Mouse (Mus musculus) CH12.LX (cell line): Measurements from ENCODE around the gene Phldb1. TPM values are rescaled to one million over a fixed set of nuclear protein-coding genes. Genes with fewer than 3 reads are reported as not detected.

ENCODE experiments used
- DNase-seq: peaks from one replicate; pipeline ENCODE4 v3.0.0-alpha.2; 2013; ENCODE audit errors: extremely low read depth
- H3K27ac ChIP-seq: 2 replicates; pipeline ENCODE4 v1.5.1; 2012; ENCODE audit warnings: low read depth, mild to moderate bottlenecking, control low read depth, moderate library complexity; ENCODE audit not compliant: insufficient read depth
- H3K27me3 ChIP-seq: replicated peaks from 2 replicates; pipeline ENCODE3; 2012; ENCODE audit warnings: inconsistent platforms
- H3K36me3 ChIP-seq, 2 experiments: replicated peaks in 1 of 2; 2 replicates each; pipeline versions ENCODE3 to v1.6.1; 2012; ENCODE audit warnings: inconsistent platforms in 1 of 2, low read length in 1 of 2, mild to moderate bottlenecking in 1 of 2, mixed read lengths in 1 of 2, moderate library complexity in 1 of 2; ENCODE audit not compliant: control insufficient read depth in 1 of 2, insufficient read depth in 1 of 2
- H3K4me1 ChIP-seq, 2 experiments: 2 replicates each; pipeline ENCODE4 v1.6.1; 2012; ENCODE audit warnings: inconsistent platforms in 1 of 2, moderate library complexity in 1 of 2; ENCODE audit not compliant: insufficient read depth in 2 of 2, control insufficient read depth in 1 of 2
- H3K4me2 ChIP-seq: 2 replicates; pipeline ENCODE4 v1.6.1; 2012; ENCODE audit warnings: low read depth, mild to moderate bottlenecking, control low read depth; ENCODE audit not compliant: poor library complexity, insufficient read depth, severe bottlenecking
- H3K4me3 ChIP-seq, 3 experiments: fragments of 150-350 bp in 1 of 3; sonication (generic) in 1 of 3; replicated peaks in 1 of 3; 2 replicates each; pipeline versions ENCODE3 to v1.5.1; 2011 to 2012; ENCODE audit warnings: low read depth in 2 of 3, low read length in 2 of 3, mild to moderate bottlenecking in 2 of 3, moderate library complexity in 2 of 3, control low read depth in 1 of 3, improper control_type of control experiment in 1 of 3, inconsistent platforms in 1 of 3, mixed read lengths in 1 of 3; ENCODE audit not compliant: poor library complexity in 1 of 3
- H3K79me2 ChIP-seq: replicated peaks from 2 replicates; pipeline ENCODE4 v1.6.1; 2012; ENCODE audit warnings: mild to moderate bottlenecking, moderate library complexity; ENCODE audit not compliant: control insufficient read depth, poor library complexity, insufficient read depth, severe bottlenecking; ENCODE audit errors: extremely low read depth
- H3K9ac ChIP-seq: 2 replicates; pipeline ENCODE4 v1.6.1; 2012; ENCODE audit warnings: low read depth, mild to moderate bottlenecking, control low read depth, moderate library complexity; ENCODE audit not compliant: insufficient read depth
- H3K9me3 ChIP-seq: replicated peaks from 2 replicates; pipeline ENCODE3; 2012; ENCODE audit warnings: low read length, inconsistent platforms, mixed read lengths
- BHLHE40 ChIP-seq: IDR thresholded peaks from 2 replicates; pipeline ENCODE4 v1.6.1; 2011; ENCODE audit warnings: mild to moderate bottlenecking, low read depth, low read length, improper control_type of control experiment
- CHD1 ChIP-seq: IDR thresholded peaks from 2 replicates; pipeline ENCODE4 v1.6.1; 2012; ENCODE audit warnings: low read depth, low read length, improper control_type of control experiment, inconsistent platforms
- CTCF ChIP-seq, 2 experiments: IDR thresholded peaks in 1 of 2; conservative IDR thresholded peaks in 1 of 2; 2 replicates each; pipeline ENCODE4 v1.5.1; 2011 to 2012; ENCODE audit warnings: low read depth in 2 of 2, low read length in 2 of 2, improper control_type of control experiment in 1 of 2, inconsistent platforms in 1 of 2, mild to moderate bottlenecking in 1 of 2, moderate library complexity in 1 of 2
- E2F4 ChIP-seq: IDR thresholded peaks from 2 replicates; pipeline ENCODE4 v1.6.1; 2011; ENCODE audit warnings: low read depth, low read length, improper control_type of control experiment; ENCODE audit not compliant: insufficient replicate concordance
- ELF1 ChIP-seq: IDR thresholded peaks from 2 replicates; pipeline ENCODE4 v1.6.1; 2014; ENCODE audit warnings: low read depth, mild to moderate bottlenecking, inconsistent platforms, low read length, improper control_type of control experiment
- ETS1 ChIP-seq: conservative IDR thresholded peaks from 2 replicates; pipeline ENCODE4 v1.6.1; 2012; ENCODE audit warnings: low read depth, mild to moderate bottlenecking, inconsistent platforms, low read length, improper control_type of control experiment, moderate library complexity
- GABPA ChIP-seq: IDR thresholded peaks from 2 replicates; pipeline ENCODE4 v1.6.1; 2012; ENCODE audit warnings: low read depth, low read length, improper control_type of control experiment, inconsistent platforms; ENCODE audit not compliant: insufficient replicate concordance
- IRF4 ChIP-seq: IDR thresholded peaks from 2 replicates; pipeline ENCODE4 v1.6.1; 2014; ENCODE audit warnings: low read depth, mild to moderate bottlenecking, inconsistent platforms, low read length, improper control_type of control experiment
- JUN ChIP-seq: IDR thresholded peaks from 2 replicates; pipeline ENCODE4 v1.6.1; 2011; ENCODE audit warnings: low read depth, mild to moderate bottlenecking, low read length, improper control_type of control experiment, moderate library complexity; ENCODE audit not compliant: insufficient read depth
- JUND ChIP-seq: conservative IDR thresholded peaks from 2 replicates; pipeline ENCODE4 v1.6.1; 2011; ENCODE audit warnings: low read depth, low read length, improper control_type of control experiment
- KAT2A ChIP-seq: IDR thresholded peaks from 2 replicates; pipeline ENCODE4 v1.6.1; 2012; ENCODE audit warnings: low read length, improper control_type of control experiment, inconsistent platforms; ENCODE audit not compliant: insufficient replicate concordance
- MAFK ChIP-seq: IDR thresholded peaks from 2 replicates; pipeline ENCODE4 v1.6.1; 2011; ENCODE audit warnings: low read length, improper control_type of control experiment; ENCODE audit not compliant: insufficient replicate concordance
- MAX ChIP-seq: IDR thresholded peaks from 2 replicates; pipeline ENCODE4 v1.6.1; 2011; ENCODE audit warnings: low read length, improper control_type of control experiment
- MAZ ChIP-seq: IDR thresholded peaks from 2 replicates; pipeline ENCODE4 v1.6.1; 2012; ENCODE audit warnings: low read depth, mild to moderate bottlenecking, inconsistent platforms, low read length, improper control_type of control experiment, moderate library complexity
- MEF2A ChIP-seq: IDR thresholded peaks from 2 replicates; pipeline ENCODE4 v1.6.1; 2014; ENCODE audit warnings: low read depth, mild to moderate bottlenecking, inconsistent platforms, low read length, improper control_type of control experiment, borderline replicate concordance
- MYC ChIP-seq: IDR thresholded peaks from 2 replicates; pipeline ENCODE4 v1.6.1; 2011; ENCODE audit warnings: low read depth, mild to moderate bottlenecking, improper control_type of control experiment, low read length
- NELFE ChIP-seq: IDR thresholded peaks from 2 replicates; pipeline ENCODE4 v1.6.1; 2011; ENCODE audit warnings: low read depth, low read length, improper control_type of control experiment
- NRF1 ChIP-seq: IDR thresholded peaks from 2 replicates; pipeline ENCODE4 v1.6.1; 2014; ENCODE audit warnings: low read depth, mild to moderate bottlenecking, inconsistent platforms, low read length, improper control_type of control experiment, moderate library complexity
- POLR2A ChIP-seq: IDR thresholded peaks from 2 replicates; pipeline ENCODE4 v1.6.1; 2011; ENCODE audit warnings: low read depth, mild to moderate bottlenecking, improper control_type of control experiment, low read length
- POLR2AphosphoS2 ChIP-seq: IDR thresholded peaks from 2 replicates; pipeline ENCODE4 v1.6.1; 2011; ENCODE audit warnings: low read depth, low read length, improper control_type of control experiment
- RAD21 ChIP-seq: IDR thresholded peaks from 2 replicates; pipeline ENCODE4 v1.6.1; 2011; ENCODE audit warnings: low read depth, mild to moderate bottlenecking, low read length, improper control_type of control experiment, moderate library complexity
- SIN3A ChIP-seq: IDR thresholded peaks from 2 replicates; pipeline ENCODE4 v1.6.1; 2012; ENCODE audit warnings: low read length, improper control_type of control experiment, inconsistent platforms
- SMC3 ChIP-seq: IDR thresholded peaks from 2 replicates; pipeline ENCODE4 v1.6.1; 2011; ENCODE audit warnings: low read depth, low read length, improper control_type of control experiment
- TBP ChIP-seq: conservative IDR thresholded peaks from 2 replicates; pipeline ENCODE4 v1.6.1; 2011; ENCODE audit warnings: low read depth, low read length, improper control_type of control experiment
- TCF12 ChIP-seq: IDR thresholded peaks from 2 replicates; pipeline ENCODE4 v1.6.1; 2014; ENCODE audit warnings: low read depth, mild to moderate bottlenecking, inconsistent platforms, low read length, improper control_type of control experiment
- UBTF ChIP-seq: IDR thresholded peaks from 2 replicates; pipeline ENCODE4 v1.6.1; 2012; ENCODE audit warnings: low read depth, mild to moderate bottlenecking, inconsistent platforms, low read length, improper control_type of control experiment, moderate library complexity
- USF2 ChIP-seq: conservative IDR thresholded peaks from 2 replicates; pipeline ENCODE4 v1.6.1; 2011; ENCODE audit warnings: low read depth, low read length, improper control_type of control experiment
- ZC3H11A ChIP-seq: IDR thresholded peaks from 2 replicates; pipeline ENCODE4 v1.6.1; 2012; ENCODE audit warnings: low read depth, mild to moderate bottlenecking, inconsistent platforms, low read length, improper control_type of control experiment
- ZKSCAN1 ChIP-seq: IDR thresholded peaks from 2 replicates; pipeline ENCODE4 v1.6.1; 2012; ENCODE audit warnings: low read depth, inconsistent platforms, low read length, improper control_type of control experiment, borderline replicate concordance
- ZMIZ1 ChIP-seq: IDR thresholded peaks from 2 replicates; pipeline ENCODE4 v1.6.1; 2012; ENCODE audit warnings: low read depth, mild to moderate bottlenecking, inconsistent platforms, low read length, improper control_type of control experiment
- ZNF384 ChIP-seq: IDR thresholded peaks from 2 replicates; pipeline ENCODE4 v1.6.1; 2012; ENCODE audit warnings: low read depth, low read length, improper control_type of control experiment, inconsistent platforms
- dilution Hi-C: fragments of 300-500 bp; cut with MboI; formaldehyde crosslinking; loops from 2 replicates; pipeline ENCODE4 v1.14.3; 2020; ENCODE audit warnings: low sequenced_read_pairs; ENCODE audit not compliant: extremely low pct_unique_long_range_greater_than_20kb, extremely low pct_ligation_motif_present
- in situ Hi-C: fragments of 300-500 bp; cut with MboI; formaldehyde crosslinking; loops from 3 replicates; pipeline ENCODE4 v1.14.3; 2019; ENCODE audit warnings: low sequenced_read_pairs, low pct_ligation_motif_present, low pct_unique_long_range_greater_than_20kb, mixed read lengths
- polyA plus RNA-seq: library from polyadenylated mRNA; unstranded; fragments of >175 nt; gene quantifications from 2 replicates; pipeline ENCODE4 v1.2.1, GENCODE M21; 2012; ENCODE audit warnings: low read depth; ENCODE audit not compliant: insufficient read length
- total RNA-seq, 2 experiments: library from RNA; depleted of rRNA; stranded (reverse); fragments of 300-350 nt in 1 of 2; fragments of >200 nt in 1 of 2; gene quantifications; 2 replicates each; pipeline ENCODE4 v1.2.3; 2012 to 2014

The Phldb1 gene
- total and polyA plus RNA-seq, 3 experiments = 7.9 to 15.1 (median 14.6) TPM

- no peak for TF ChIP-seq BHLHE40
- Histone ChIP-seq H3K4me1 (peaks cover 11 to 25% of the 10 kb centered on the region in 2 experiments), H3K36me3 (peaks cover 9 to 39% of the 10 kb centered on the region in 2 experiments), H3K27ac (no peak overlapping the region), H3K27me3 (peaks cover 4% of the 10 kb centered on the region), H3K79me2 (no peaks in the 10 kb centered on the region), H3K9ac (no peak overlapping the region), H3K4me2 (no peak overlapping the region), H3K9me3 (no peaks in the 10 kb centered on the region), H3K4me3 (no peak overlapping the region)
- in situ Hi-C loops = no loop called here
- dilution Hi-C loops = no loop called here
- DNase-seq = no peak
Measured at GRCm38 (mm10) chr9:44686638-44687037, 48.4 kb downstream of the Phldb1 start.

- no peaks in the 10 kb centered on the region for H3K79me2 ChIP-seq
- no peak overlapping the region for H3K27ac ChIP-seq
- H3K4me1 ChIP-seq = peaks cover 3 to 15% of the 10 kb centered on the region in 2 experiments
- peaks cover 9 to 35% of the 10 kb centered on the region in 2 experiments for H3K36me3 ChIP-seq
- dilution Hi-C loops (no loop called here), in situ Hi-C loops (no loop called here)
- TF ChIP-seq ZC3H11A = peak; percentile 74
- TF ChIP-seq JUND = no peak
- no peak for TF ChIP-seq CHD1
- TF ChIP-seq ZMIZ1 = no peak
- TF ChIP-seq MEF2A = peak; percentile 44; the same call in 1 of the 2 replicates
- TF ChIP-seq KAT2A = no peak
- TF ChIP-seq ETS1 = no peak
- no peak for TF ChIP-seq ELF1
- TF ChIP-seq POLR2AphosphoS2 = no peak
- no peak for TF ChIP-seq IRF4
- TF ChIP-seq UBTF = no peak
- peak; percentile 95 to 97 for TF ChIP-seq CTCF (conservative IDR thresholded peaks at IDR 0.05 in 1 of 2, IDR thresholded peaks at IDR 0.05 in 1 of 2; ENCODE audit: low read depth in 2 of 2, low read length in 2 of 2)
- no peak for TF ChIP-seq JUN
- TF ChIP-seq NELFE = peak; percentile 49; the same call in 1 of the 2 replicates
- TF ChIP-seq ZKSCAN1 = no peak
- no peak for TF ChIP-seq SIN3A
- no peak for TF ChIP-seq USF2
- no peak for TF ChIP-seq MYC
- peak; percentile 73 for TF ChIP-seq RAD21
- no peak for TF ChIP-seq NRF1
- peak; percentile 96 for TF ChIP-seq SMC3
- no peak for TF ChIP-seq GABPA
- peak; percentile 42; the same call in 1 of the 2 replicates for TF ChIP-seq ZNF384
- no peak for TF ChIP-seq TCF12
- no peak for TF ChIP-seq MAZ
- TF ChIP-seq POLR2A = no peak
- TF ChIP-seq MAX = no peak
- no peak for TF ChIP-seq TBP
- no peak for TF ChIP-seq MAFK
- TF ChIP-seq E2F4 = no peak
- peaks cover 9% of the 10 kb centered on the region for H3K27me3 ChIP-seq
- H3K4me2 ChIP-seq = no peak overlapping the region
- no peak overlapping the region for H3K4me3 ChIP-seq
- H3K9ac ChIP-seq = no peak overlapping the region
- no peaks in the 10 kb centered on the region for H3K9me3 ChIP-seq
- DNase-seq = peak; percentile 55
Measured at GRCm38 (mm10) chr9:44685346-44686330, 49.4 kb downstream of the Phldb1 start.
